Mouse (Mus musculus) urinary bladder, postnatal 25 days (tissue): ENCODE measurements around the gene Fcrl5.

Source experiments
- DNase-seq: peaks from one replicate; pipeline ENCODE4 v3.0.0; 2022; ENCODE audit warnings: low spot score

The Fcrl5 gene

DNA sequence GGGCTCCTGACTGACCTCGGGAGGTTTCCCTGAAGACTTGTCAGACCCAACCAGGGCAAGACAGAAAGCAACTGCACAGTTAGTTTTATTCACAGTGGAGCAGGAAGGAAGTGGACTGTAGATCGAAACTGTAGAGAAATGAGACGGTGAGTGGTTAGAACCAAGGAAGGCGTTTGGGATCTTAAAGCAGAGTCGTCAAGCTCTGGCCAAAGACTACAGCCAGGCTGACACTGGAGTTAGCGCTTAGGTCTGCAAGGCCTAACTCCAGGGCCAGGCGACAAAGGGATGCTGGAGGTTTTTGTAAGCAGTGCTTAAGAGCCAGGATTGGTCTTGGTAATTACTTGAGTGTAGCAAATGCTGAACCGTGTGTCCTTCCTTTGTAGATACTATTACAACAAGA, 93.3 kb downstream of the Fcrl5 start:
- no peak for DNase-seq

DNA sequence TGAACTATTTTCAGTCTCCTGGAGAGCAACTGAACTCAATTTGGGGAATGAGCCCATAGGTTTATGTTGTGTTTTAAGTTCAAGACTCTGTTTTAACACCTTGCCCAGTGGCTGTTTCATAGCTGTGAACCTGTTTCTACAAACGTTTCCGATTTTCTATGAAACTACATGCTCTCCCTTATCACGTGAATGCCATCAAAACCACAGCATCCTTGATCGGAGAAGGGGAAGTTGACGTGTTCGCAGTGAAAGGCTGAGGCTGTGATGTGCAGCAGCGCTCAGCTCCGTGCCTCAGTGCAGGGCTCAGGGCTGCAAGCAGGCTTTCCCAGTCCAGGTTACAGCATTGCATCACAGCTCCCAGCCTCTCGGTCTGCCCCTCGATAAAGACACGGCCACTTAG, 94.0 kb downstream of the Fcrl5 start:
- DNase-seq, result no peak

DNA sequence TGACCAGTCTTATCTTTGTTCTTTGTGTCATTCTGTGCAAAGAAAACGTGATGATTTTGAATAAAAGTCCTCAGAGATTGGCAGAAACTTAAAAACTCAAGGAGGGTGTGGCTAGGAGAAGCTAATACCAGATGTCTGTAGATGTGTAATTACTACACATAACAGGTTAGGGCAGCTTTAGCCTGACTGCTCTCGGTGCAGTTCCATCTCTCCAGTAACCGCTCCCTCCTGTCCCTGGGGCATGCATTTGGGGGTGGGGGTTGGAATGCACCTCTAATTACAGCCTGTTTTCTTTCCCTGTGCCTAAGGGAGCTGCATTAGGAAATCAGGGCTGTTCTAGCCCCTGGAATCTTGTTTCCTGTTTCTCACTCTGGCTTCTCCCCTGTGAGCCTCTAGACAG, 94.7 kb downstream of the Fcrl5 start:
- DNase-seq, result no peak

DNA sequence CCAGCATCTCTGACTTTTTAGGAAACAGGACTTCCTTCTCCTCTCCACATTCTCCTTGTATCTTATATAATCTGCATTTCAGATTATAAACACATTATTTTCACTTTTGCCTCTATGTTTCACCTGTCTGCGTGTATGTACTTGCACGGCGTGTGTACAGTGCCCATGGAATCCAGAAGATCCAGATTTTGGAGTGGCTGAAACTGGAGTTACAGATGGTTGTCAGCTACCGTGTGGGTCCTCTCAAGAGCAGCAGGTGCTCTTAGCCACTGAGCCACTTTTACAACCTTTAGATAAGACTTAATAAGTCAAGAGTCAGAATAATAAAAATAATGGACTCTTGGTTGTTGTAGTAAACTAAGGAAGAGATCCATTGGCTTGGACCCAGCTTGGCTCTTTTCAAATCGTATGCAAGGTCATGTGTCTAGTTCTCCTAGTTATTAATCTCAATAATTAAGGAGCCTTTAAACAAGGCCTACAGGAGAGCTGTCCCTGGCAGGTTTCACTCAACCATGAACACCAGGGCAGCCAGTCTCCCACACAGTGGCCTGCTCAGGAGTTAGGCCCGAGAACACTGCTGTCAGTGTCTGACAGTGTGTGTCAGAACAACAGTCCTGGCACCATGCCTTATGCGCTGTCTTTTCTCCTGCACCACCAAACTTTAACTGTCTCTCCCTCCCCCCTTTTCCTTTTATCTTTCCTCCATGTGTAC, 98.2 kb downstream of the Fcrl5 start:
- no peak for DNase-seq

DNA sequence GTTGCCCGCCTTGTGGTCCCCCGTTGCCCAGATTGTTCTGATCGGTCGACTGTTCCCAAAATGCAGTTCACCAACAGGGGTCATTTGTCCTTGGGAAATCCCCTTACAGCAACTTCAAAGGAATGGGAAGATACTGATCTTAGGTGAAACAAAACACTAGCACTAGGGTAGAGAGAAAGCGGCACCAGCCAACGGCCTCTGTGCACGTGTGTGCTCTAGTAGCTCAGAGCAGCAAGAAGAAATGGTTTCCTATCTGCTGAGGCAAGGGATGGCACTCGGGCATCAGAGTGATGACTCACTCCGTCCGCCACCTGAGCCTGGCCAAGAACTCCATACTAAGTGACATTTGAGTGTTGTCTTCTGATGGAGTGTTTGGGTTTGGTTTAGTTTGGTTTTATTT, 102.5 kb downstream of the Fcrl5 start:
- no peak for DNase-seq

DNA sequence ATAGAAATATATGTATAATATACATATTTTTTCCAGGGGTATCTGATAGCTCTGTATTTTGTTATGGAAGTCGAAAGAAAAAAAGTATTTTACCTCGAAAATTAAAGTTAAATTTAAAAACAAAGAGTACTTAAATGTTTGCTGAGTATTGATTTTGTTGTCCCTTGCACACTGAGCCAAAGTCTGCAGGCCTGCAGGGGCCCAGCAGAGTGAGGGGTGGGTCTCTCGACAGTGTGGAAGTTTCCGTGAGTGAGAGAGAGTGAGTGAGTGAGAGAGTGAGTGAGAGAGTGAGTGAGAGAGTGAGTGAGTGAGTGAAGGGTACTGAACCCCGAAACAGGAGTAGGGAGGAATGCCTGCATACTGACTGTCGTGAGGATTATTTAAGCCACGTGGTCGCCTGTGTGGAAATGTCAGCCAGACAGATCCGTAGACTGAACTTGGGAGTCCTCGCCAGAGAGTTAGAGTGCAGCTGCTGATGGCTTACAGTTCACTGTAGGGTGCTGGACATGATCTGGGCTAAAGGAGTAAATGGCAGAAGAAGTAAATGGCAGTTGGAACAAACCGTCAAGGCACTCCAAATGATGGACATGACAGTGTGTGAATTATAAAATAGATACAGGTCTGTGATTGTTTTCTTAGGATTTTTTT, 104.6 kb downstream of the Fcrl5 start:
- no peak for DNase-seq

DNA sequence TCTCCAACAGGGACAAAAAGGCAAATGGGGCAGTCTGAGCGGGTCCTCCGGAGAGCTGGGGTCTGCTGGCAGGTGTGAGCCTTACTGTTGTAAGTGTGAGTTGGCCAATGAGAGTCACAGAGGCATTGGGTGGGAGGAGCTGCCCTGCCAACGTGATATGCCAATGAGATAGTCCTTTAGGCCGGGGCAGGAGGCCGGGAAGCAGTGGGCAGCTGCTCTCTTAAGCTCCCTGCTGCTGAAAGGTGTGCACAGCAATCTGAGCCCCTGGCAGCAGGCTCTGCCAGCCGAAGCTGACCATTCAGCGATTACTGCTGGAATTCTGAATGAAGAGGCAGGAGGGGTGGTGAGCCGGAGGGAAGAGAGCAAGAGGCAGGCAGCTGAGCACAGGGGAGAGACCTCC, 105.1 kb downstream of the Fcrl5 start:
- no peak for DNase-seq

DNA sequence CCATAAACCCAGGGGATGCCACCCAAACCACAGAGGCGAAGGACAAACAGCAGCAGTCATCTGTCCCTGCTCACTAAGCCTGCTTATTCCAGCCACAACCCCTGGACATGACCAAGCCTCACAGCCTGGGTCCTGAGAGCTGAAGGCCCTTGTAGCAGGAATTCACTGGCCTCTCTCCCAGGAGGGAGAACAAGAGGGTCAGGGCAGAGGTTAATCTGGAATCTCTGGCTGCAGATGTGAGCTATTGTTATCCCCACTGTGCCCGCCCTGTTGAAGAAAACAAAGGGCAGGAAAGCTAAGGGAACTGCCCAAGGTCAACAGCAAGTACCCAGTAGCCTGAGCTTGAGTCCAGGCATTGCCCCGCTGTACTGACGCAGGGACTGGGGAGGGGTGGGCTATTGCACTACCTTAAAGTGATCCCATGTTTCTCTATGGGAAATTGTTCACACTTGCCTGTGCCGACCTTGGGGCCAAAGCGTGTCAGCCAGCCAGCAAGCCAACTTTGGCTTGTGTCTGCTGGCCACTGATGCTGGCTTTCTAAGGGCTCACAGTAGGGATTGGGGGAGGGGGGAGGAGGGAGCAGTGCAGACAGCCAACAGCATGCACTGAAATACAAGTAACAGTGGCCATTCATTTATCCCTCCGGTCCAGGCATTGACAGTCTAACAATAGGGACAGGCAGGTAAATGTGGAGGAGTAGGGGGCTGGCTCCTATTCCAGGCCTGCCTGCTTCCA, 107.1 kb downstream of the Fcrl5 start:
- DNase-seq, result no peak

DNA sequence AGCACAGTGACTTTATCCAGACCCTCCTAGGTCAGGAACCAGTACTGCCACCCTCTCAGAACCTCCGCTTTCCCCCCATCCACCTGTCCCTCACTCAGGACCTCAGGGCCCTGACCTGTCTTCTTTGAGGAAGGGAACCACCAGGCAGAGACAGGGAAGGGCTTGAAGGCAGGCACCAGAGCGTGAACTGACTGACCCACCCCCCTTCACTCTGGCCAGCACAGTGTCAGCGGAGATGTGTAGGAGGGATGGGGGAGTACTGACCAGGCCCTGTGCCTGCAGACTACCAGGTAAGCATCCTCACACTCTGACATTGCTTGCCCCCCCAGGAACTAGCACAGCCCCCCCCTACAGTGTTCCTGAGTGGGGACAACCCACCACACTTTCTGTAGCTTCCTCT, 110.0 kb downstream of the Fcrl5 start:
- no peak for DNase-seq

DNA sequence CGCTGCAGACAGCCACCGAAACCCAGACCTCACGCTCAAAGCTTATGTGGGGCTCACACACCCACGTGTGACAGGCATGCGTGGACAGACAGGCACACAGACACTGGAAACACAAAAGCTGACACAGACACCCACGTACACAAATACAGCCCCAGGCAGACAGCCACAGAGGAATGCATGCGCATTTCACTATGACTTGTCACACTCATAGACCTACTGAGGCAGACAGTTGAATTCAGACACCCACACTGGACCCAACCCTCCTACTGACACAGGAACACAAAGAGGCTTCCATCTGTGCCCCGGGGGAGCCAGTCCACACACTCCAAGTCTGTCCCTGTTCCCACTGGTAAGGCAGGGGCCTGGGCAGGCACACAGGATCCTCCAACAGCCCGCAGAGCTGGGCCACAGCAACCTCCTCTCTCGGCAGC, 110.7 kb downstream of the Fcrl5 start:
- no peak for DNase-seq

DNA sequence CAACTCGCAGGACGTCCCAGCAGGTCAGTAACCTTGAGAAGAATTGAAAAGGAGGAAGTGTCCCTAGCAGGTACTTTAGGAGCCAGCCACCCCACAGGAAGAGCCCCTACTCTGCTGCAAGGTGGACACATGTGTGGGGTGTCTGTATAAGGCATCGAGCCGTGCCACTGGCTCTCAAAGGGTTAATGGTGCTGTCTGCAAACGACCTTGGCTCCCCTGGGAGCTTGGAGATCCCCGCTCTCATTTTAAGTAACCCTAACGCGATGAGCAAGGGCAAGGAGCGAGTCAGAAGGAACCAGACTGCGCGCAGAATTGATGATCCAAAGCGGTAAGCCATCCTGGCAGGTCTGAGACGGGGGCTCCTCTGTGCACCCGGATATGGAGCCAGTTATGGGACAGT, 114.3 kb downstream of the Fcrl5 start:
- no peak for DNase-seq
